Mouse (Mus musculus): ENCODE results near the gene Plcl1. TPM values are rescaled to one million over a fixed set of nuclear protein-coding genes. Genes with fewer than 3 reads are reported as not detected.

The Plcl1 gene
- 3.8 TPM for polyA plus RNA-seq (2017; shearing (Covaris generic))

DNA sequence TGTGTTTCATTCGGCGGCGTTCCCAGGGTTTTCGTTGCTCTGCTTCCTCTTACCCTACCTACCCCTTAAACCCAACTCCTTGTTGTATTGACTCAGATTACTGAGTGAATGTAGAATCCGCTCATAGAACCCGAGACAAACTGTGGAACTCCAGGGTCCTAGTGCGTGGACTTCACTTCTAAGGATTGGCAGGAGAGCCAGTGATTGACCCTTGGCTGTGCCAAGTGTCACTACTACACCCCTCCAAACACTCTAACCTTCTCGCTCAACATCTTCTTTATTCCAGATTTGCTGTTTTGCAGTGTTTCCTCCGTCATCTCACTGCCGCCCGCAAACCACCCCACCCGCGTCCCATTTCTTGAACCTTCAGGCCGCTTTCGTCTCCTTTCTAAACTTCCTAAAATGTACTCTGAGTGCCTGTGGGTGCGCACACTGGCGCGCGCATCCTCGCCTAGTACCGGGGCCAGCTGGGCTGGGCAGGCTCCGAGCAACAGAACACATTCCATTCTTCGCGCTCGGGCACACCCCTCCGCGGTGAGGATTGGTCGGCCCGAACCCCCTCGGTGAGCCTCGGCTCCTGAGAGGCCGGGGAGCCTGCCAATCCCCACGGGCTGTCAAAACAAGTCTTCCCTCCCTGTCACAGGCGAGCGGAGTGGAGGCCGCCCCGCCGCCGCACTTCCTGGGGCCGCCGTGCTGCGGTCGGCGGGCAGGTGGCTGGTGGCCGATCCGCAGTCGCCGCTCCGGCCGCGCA lies at the start of gene Plcl1:
Gene Plcl1 (plus strand): TSS at position 650 of the 751 bp plus-strand sequence.

DNA sequence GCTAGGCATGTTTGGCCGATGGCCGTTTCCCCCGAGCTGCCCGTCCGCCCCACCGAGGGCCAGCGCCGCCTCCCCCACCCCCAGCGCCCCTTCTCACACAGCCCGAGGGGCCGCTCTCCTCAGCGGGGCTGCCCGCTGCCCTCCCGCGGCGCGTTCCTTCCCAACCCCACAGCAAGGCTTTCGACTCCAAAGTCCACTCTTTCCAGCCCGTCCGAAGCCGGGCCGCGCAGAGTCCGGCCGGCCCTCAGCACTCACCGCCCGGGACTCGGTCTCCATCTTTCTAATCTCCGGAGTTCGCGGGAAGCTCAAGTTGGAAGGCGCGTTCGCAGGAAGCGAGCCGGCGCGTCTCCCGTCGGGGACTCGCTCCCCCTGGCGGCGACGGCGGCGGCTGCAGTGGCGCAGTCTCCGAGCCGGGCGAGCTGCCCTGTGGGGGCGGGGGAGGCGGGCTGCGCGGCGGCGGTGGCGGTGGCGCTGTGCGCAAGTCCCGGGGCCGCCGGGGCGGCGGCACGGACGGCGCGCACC lies 42.6 kb upstream of the Plcl1 start, which contains the start of gene Boll:
Gene Boll (minus strand): TSS at position 426 of the 522 bp plus-strand sequence.

Other genes starting within 250 kb of the Plcl1 start
- gene Rftn2, start 179.1 kb upstream of the Plcl1 start, polyA plus RNA-seq (2017; shearing (Covaris generic)), result 1.3 TPM
- gene Mars2, start 168.7 kb upstream of the Plcl1 start, polyA plus RNA-seq (2017; shearing (Covaris generic)), result 2.2 TPM
- gene Boll, start 42.5 kb upstream of the Plcl1 start, polyA plus RNA-seq (2017; shearing (Covaris generic)), result 5.6 TPM

Measured in effector memory CD4-positive, alpha-beta T cell, adult 5 months (primary cell).